Mouse (Mus musculus): ENCODE measurements around the gene Nipsnap1. TPM values are rescaled to one million over a fixed set of nuclear protein-coding genes. Genes with fewer than 3 reads are reported as not detected.

The Nipsnap1 gene
- total and polyA plus RNA-seq, 3 experiments: 13.7 to 22.9 TPM; not detected in 1

GRCm38 (mm10) chr11:4921281-4921680 is 47.5 kb downstream of the Nipsnap1 start:
- Histone ChIP-seq H3K27ac (ENCODE audit: control insufficient read depth, low read depth, low read length) (no peak overlapping the region), H3K4me3 (ENCODE audit: control insufficient read depth in 1 of 2, insufficient read depth in 1 of 2, low read depth in 2 of 2, low read length in 2 of 2) (no peak overlapping the region), H3K36me3 (ENCODE audit: control insufficient read depth in 1 of 2, insufficient read depth in 2 of 2, low read length in 2 of 2) (peaks cover 0 to 3% of the 10 kb centered on the region in 2 experiments; a peak in 2 of 4 replicates), H3K9ac (ENCODE audit: control insufficient read depth, low read depth, low read length, poor library complexity, severe bottlenecking) (no peak overlapping the region), H3K4me1 (ENCODE audit: control insufficient read depth in 1 of 2, insufficient read depth in 2 of 2, low read length in 2 of 2) (no peaks in the 10 kb centered on the region), H3K79me2 (ENCODE audit: control insufficient read depth, insufficient read depth, low read length, poor library complexity) (no peaks in the 10 kb centered on the region), H3K9me3 (replicated peaks; ENCODE audit: insufficient read depth, low read length) (no peaks in the 10 kb centered on the region), H3K27me3 (ENCODE audit: control insufficient read depth in 1 of 2, insufficient read depth in 2 of 2, low read length in 2 of 2) (no peaks in the 10 kb centered on the region)
- DNase-seq (ENCODE audit: low read depth, low spot score): no peak
- TF ChIP-seq KAT2A (conservative IDR thresholded peaks at IDR 0.05; ENCODE audit: low read depth, low read length) (no peak), CHD1 (IDR thresholded peaks at IDR 0.05; ENCODE audit: low read depth, low read length) (no peak), TAL1 (IDR thresholded peaks at IDR 0.05; ENCODE audit: low read length) (no peak), ZKSCAN1 (IDR thresholded peaks at IDR 0.05; ENCODE audit: low read depth, low read length) (no peak), MAX (IDR thresholded peaks at IDR 0.05; ENCODE audit: low read length) (no peak), RCOR1 (IDR thresholded peaks at IDR 0.05; ENCODE audit: low read depth, low read length) (no peak), CHD2 (IDR thresholded peaks at IDR 0.05; ENCODE audit: low read length) (no peak), MXI1 (IDR thresholded peaks at IDR 0.05; ENCODE audit: low read depth, low read length) (no peak), CTCF (IDR thresholded peaks at IDR 0.05 in 2 of 3, conservative IDR thresholded peaks at IDR 0.05 in 1 of 3; ENCODE audit: control insufficient read depth in 1 of 3, insufficient read depth in 1 of 3, low read depth in 2 of 3, low read length in 3 of 3, poor library complexity in 1 of 3, severe bottlenecking in 1 of 3) (no peak), NRF1 (IDR thresholded peaks at IDR 0.05; ENCODE audit: insufficient read depth, low read depth, low read length, poor library complexity, severe bottlenecking) (no peak), POLR2AphosphoS2 (IDR thresholded peaks at IDR 0.05; ENCODE audit: low read length) (no peak), TCF12 (IDR thresholded peaks at IDR 0.05; ENCODE audit: low read depth, low read length) (no peak)

GRCm38 (mm10) chr11:4921751-4922150 is 48.0 kb downstream of the Nipsnap1 start:
- Histone ChIP-seq H3K4me3 (ENCODE audit: control insufficient read depth in 1 of 2, insufficient read depth in 1 of 2, low read depth in 2 of 2, low read length in 2 of 2) (no peak overlapping the region), H3K27ac (ENCODE audit: control insufficient read depth, low read depth, low read length) (no peak overlapping the region), H3K9me3 (replicated peaks; ENCODE audit: insufficient read depth, low read length) (no peaks in the 10 kb centered on the region), H3K4me1 (ENCODE audit: control insufficient read depth in 1 of 2, insufficient read depth in 2 of 2, low read length in 2 of 2) (no peaks in the 10 kb centered on the region), H3K9ac (ENCODE audit: control insufficient read depth, low read depth, low read length, poor library complexity, severe bottlenecking) (no peak overlapping the region), H3K27me3 (ENCODE audit: control insufficient read depth in 1 of 2, insufficient read depth in 2 of 2, low read length in 2 of 2) (no peaks in the 10 kb centered on the region), H3K36me3 (ENCODE audit: control insufficient read depth in 1 of 2, insufficient read depth in 2 of 2, low read length in 2 of 2) (peaks cover 0 to 2% of the 10 kb centered on the region in 2 experiments; a peak in 2 of 4 replicates), H3K79me2 (ENCODE audit: control insufficient read depth, insufficient read depth, low read length, poor library complexity) (no peaks in the 10 kb centered on the region)
- no peak for TF ChIP-seq MXI1 (IDR thresholded peaks at IDR 0.05; ENCODE audit: low read depth, low read length)
- no peak for TF ChIP-seq ZKSCAN1 (IDR thresholded peaks at IDR 0.05; ENCODE audit: low read depth, low read length)
- TF ChIP-seq RAD21 (IDR thresholded peaks at IDR 0.05; ENCODE audit: low read depth, low read length): no peak
- no peak for TF ChIP-seq POLR2A (IDR thresholded peaks at IDR 0.05; ENCODE audit: control insufficient read depth in 1 of 2, insufficient read depth in 1 of 2, low read depth in 1 of 2, low read length in 2 of 2, poor library complexity in 1 of 2)
- TF ChIP-seq E2F4 (IDR thresholded peaks at IDR 0.05; ENCODE audit: borderline replicate concordance, low read depth, low read length): no peak
- TF ChIP-seq NRF1 (IDR thresholded peaks at IDR 0.05; ENCODE audit: insufficient read depth, low read depth, low read length, poor library complexity, severe bottlenecking): no peak
- no peak for TF ChIP-seq ZC3H11A (IDR thresholded peaks at IDR 0.05; ENCODE audit: low read depth, low read length)
- no peak for TF ChIP-seq BHLHE40 (IDR thresholded peaks at IDR 0.05; ENCODE audit: borderline replicate concordance, low read depth, low read length)
- TF ChIP-seq HCFC1 (IDR thresholded peaks at IDR 0.05; ENCODE audit: low read depth, low read length): no peak
- no peak for TF ChIP-seq TBP (IDR thresholded peaks at IDR 0.05; ENCODE audit: low read depth, low read length)
- TF ChIP-seq USF2 (IDR thresholded peaks at IDR 0.05; ENCODE audit: borderline replicate concordance in 1 of 2, insufficient read depth in 1 of 2, low read depth in 1 of 2, low read length in 2 of 2): no peak
- no peak for TF ChIP-seq EP300 (IDR thresholded peaks at IDR 0.05; ENCODE audit: low read depth in 1 of 2, low read length in 2 of 2)
- no peak for TF ChIP-seq GABPA (IDR thresholded peaks at IDR 0.05; ENCODE audit: low read depth, low read length)
- TF ChIP-seq CHD2 (IDR thresholded peaks at IDR 0.05; ENCODE audit: low read length): no peak
- TF ChIP-seq USF1 (IDR thresholded peaks at IDR 0.05; ENCODE audit: low read depth, low read length): no peak
- TF ChIP-seq ZNF384 (IDR thresholded peaks at IDR 0.05; ENCODE audit: low read depth, low read length): no peak
- no peak for TF ChIP-seq GATA1 (IDR thresholded peaks at IDR 0.05; ENCODE audit: low read depth, low read length)
- TF ChIP-seq ELF1 (IDR thresholded peaks at IDR 0.05; ENCODE audit: low read depth, low read length): no peak
- TF ChIP-seq ZMIZ1 (IDR thresholded peaks at IDR 0.05; ENCODE audit: low read depth, low read length): no peak
- no peak for DNase-seq (ENCODE audit: low read depth, low spot score)
